Comparison of ENCODE assay signal across 7 mouse cellular contexts in genomic region chr6:135065236-135065957, GRCm38 (mm10). TPM values are rescaled to one million over a fixed set of nuclear protein-coding genes. Genes with fewer than 3 reads are reported as not detected.
DNase-seq lines count a peak whose midpoint lies in the region; ATAC-seq and TF ChIP-seq lines count a peak whose summit lies in the region.

Gene Gprc5a (plus strand): TSS chr6:135065651.

- H3K4me3 ChIP-seq in limb, embryonic 12.5 days (replicated peaks), result peak within 1 kb of the TSS; percentile 46
- peak within 1 kb of the TSS; percentile 44 for H3K4me3 ChIP-seq in midbrain, embryonic 13.5 days (replicated peaks)
- peak within 1 kb of the TSS; percentile 50 for H3K4me3 ChIP-seq in stomach, postnatal 0 days (ENCODE audit: low read depth, low read length)

- TF ChIP-seq EP300 in stomach, postnatal 0 days (optimal IDR thresholded peaks at IDR 0.05), result no peak

- no peaks in the 10 kb centered on the region for H3K36me3 ChIP-seq in limb, embryonic 12.5 days
- H3K36me3 ChIP-seq in midbrain, embryonic 13.5 days, result no peaks in the 10 kb centered on the region
- no peaks in the 10 kb centered on the region for H3K36me3 ChIP-seq in stomach, postnatal 0 days (ENCODE audit: control insufficient read depth, insufficient read depth, low read length)

- 1% methylated on average over 44 of the region's 44 CpGs for WGBS in limb, embryonic 12.5 days
- WGBS in midbrain, embryonic 13.5 days, result 1% methylated on average over 44 of the region's 44 CpGs
- WGBS in stomach, postnatal 0 days, result under 1% methylated on average over 44 of the region's 44 CpGs

- H3K9ac ChIP-seq in limb, embryonic 12.5 days (replicated peaks), result peak within 1 kb of the TSS; percentile 53; the same call in 1 of the 2 replicates
- H3K9ac ChIP-seq in midbrain, embryonic 13.5 days (replicated peaks), result peak within 1 kb of the TSS; percentile 52; the same call in 1 of the 2 replicates
- H3K9ac ChIP-seq in stomach, postnatal 0 days (ENCODE audit: low read length), result peak within 1 kb of the TSS; percentile 63

- no peak for TF ChIP-seq CTCF in stomach, postnatal 0 days (IDR thresholded peaks at IDR 0.05; ENCODE audit: low read depth)

- H3K4me2 ChIP-seq in limb, embryonic 12.5 days, result peak within 1 kb of the TSS; percentile 77
- H3K4me2 ChIP-seq in midbrain, embryonic 13.5 days (replicated peaks), result peak within 1 kb of the TSS; percentile 73
- H3K4me2 ChIP-seq in stomach, postnatal 0 days (replicated peaks; ENCODE audit: low read depth), result peak within 1 kb of the TSS; percentile 74

- H3K4me1 ChIP-seq in limb, embryonic 12.5 days (replicated peaks), result peaks cover 21% of the 10 kb centered on the region
- peaks cover 21% of the 10 kb centered on the region for H3K4me1 ChIP-seq in midbrain, embryonic 13.5 days (replicated peaks)
- no peaks in the 10 kb centered on the region for H3K4me1 ChIP-seq in stomach, postnatal 0 days (replicated peaks; ENCODE audit: control insufficient read depth, insufficient read depth)

- H3K27ac ChIP-seq in limb, embryonic 12.5 days, result no peak within 1 kb of the TSS
- H3K27ac ChIP-seq in midbrain, embryonic 13.5 days, result no peak within 1 kb of the TSS
- peak within 1 kb of the TSS; percentile 79 for H3K27ac ChIP-seq in stomach, postnatal 0 days (replicated peaks)

- H3K27me3 ChIP-seq in limb, embryonic 12.5 days, result peaks cover 31% of the 10 kb centered on the region; the same call in 1 of the 2 replicates
- H3K27me3 ChIP-seq in midbrain, embryonic 13.5 days, result peaks cover 39% of the 10 kb centered on the region
- no peaks in the 10 kb centered on the region for H3K27me3 ChIP-seq in stomach, postnatal 0 days (ENCODE audit: control insufficient read depth, insufficient read depth, low read length)

- DNase-seq in ES-CJ7 (ENCODE audit: low read depth, low spot score), result peak; percentile 87
- DNase-seq in adrenal gland, adult 2 months, result peak; percentile 54
- DNase-seq in fibroblast of lung, adult 2 months (ENCODE audit: low read depth), result peak; percentile 43
- DNase-seq in heart, postnatal 4 days, result peak; percentile 67
- peak; percentile 91 for DNase-seq in stomach, postnatal 0 days (ENCODE audit: low spot score)

- ATAC-seq in limb, embryonic 12.5 days (ENCODE audit: insufficient number of reproducible peaks, insufficient read depth, low FRiP score, low TSS enrichment, low read depth), result peak; percentile 34
- peak; percentile 69; the same call in 1 of the 2 replicates for ATAC-seq in midbrain, embryonic 13.5 days
- peak; percentile 90 for ATAC-seq in stomach, postnatal 0 days (ENCODE audit: low FRiP score, low TSS enrichment)

- no peaks in the 10 kb centered on the region for H3K9me3 ChIP-seq in limb, embryonic 12.5 days
- no peaks in the 10 kb centered on the region for H3K9me3 ChIP-seq in midbrain, embryonic 13.5 days
- no peaks in the 10 kb centered on the region for H3K9me3 ChIP-seq in stomach, postnatal 0 days (ENCODE audit: control insufficient read depth, low read length)

RNA-seq across cellular contexts. Expression of gene Gprc5a, which starts in this region (rescaled TPM):
- 1 to 10 TPM in 1 of 2 experiments, under 1 TPM in 1; 0.55 to 1.0 TPM for total RNA-seq in adrenal gland, adult 2 months (2021)
- 0.18 and 0.27 TPM in 2 replicates for polyA plus RNA-seq in adrenal gland, adult 2 months (2012; rRNA removed)
- 1 to 10 TPM; 3.7 to 4.0 TPM for total RNA-seq in heart, postnatal 4 days (2021)
- polyA plus RNA-seq in limb, embryonic 12.5 days (2016; fragmentation: Nextera tagmentation; extraction: Ambion mirVana), result 1.5 and 1.6 TPM in 2 replicates
- 0.53 and 0.98 TPM in 2 replicates for polyA plus RNA-seq in midbrain, embryonic 13.5 days (2015; fragmentation: Nextera tagmentation; extraction: Ambion mirVana)
- 9.8 and 13.5 TPM in 2 replicates for polyA plus RNA-seq in stomach, postnatal 0 days (2015; fragmentation: Nextera tagmentation; extraction: Ambion mirVana)

Comparison
In these comparisons a context has a peak if more than half of its experiments do, and no peak if none do; other contexts are left out.
1. Peak in ATAC-seq, H3K4me3 ChIP-seq, H3K9ac ChIP-seq and H3K4me2 ChIP-seq in midbrain, embryonic 13.5 days; RNA of the gene not detected or under 1 TPM.
2. ATAC-seq: peak in every context shown above with its lines; median percentile 90 in stomach, postnatal 0 days; 69 in midbrain, embryonic 13.5 days; 34 in limb, embryonic 12.5 days.